Mouse (Mus musculus): ENCODE results near the gene En2. TPM values are rescaled to one million over a fixed set of nuclear protein-coding genes. Genes with fewer than 3 reads are reported as not detected.

En2 gene
- polyA plus RNA-seq, 1 experiment from 2014 or later = not detected

DNA sequence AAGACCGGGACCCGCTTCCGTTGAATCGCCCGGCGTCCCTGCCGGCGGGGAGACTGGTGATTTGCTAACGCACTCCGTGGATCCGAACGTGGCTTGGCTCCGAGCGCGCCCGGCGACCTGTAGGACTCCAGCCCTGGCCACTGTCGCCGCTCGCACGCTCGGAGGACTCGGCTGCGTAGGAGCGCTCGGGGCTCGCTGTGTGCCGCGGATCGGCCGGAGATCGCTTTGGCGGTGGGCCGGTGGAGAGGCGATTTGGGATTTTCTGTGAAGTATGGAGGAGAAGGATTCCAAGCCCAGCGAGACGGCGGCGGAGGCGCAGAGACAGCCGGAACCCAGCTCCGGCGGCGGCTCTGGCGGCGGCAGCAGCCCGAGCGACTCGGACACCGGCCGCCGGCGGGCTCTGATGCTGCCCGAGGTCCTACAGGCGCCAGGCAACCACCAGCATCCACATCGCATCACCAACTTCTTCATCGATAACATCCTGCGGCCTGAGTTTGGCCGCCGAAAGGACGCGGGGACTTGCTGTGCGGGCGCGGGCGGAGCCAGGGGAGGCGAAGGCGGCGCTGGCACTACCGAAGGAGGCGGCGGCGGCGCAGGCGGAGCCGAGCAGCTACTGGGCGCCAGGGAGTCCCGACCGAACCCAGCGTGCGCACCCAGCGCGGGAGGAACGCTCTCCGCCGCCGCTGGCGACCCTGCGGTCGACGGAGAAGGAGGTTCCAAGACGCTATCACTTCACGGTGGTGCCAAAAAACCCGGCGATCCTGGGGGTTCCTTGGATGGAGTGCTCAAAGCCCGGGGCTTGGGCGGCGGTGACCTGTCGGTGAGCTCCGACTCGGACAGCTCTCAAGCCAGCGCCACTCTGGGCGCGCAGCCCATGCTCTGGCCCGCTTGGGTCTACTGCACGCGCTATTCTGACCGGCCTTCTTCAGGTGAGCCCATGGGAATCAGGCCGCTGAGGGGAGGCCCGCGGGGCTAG is 1.1 kb downstream of the En2 start:
- under 1% methylated on average over 111 of the region's 111 CpGs for WGBS
- peaks cover 96% of the 10 kb centered on the region for H3K27me3 ChIP-seq (ENCODE audit: insufficient read depth, poor library complexity, severe bottlenecking)
- no peaks in the 10 kb centered on the region for H3K9me3 ChIP-seq
- H3K36me3 ChIP-seq = no peaks in the 10 kb centered on the region
- H3K4me3 ChIP-seq = peak overlapping the region; percentile 59
- DNase-seq (ENCODE audit: low spot score) = no peak
- H3K27ac ChIP-seq = no peak overlapping the region
- peaks cover 36% of the 10 kb centered on the region for H3K4me1 ChIP-seq

DNA sequence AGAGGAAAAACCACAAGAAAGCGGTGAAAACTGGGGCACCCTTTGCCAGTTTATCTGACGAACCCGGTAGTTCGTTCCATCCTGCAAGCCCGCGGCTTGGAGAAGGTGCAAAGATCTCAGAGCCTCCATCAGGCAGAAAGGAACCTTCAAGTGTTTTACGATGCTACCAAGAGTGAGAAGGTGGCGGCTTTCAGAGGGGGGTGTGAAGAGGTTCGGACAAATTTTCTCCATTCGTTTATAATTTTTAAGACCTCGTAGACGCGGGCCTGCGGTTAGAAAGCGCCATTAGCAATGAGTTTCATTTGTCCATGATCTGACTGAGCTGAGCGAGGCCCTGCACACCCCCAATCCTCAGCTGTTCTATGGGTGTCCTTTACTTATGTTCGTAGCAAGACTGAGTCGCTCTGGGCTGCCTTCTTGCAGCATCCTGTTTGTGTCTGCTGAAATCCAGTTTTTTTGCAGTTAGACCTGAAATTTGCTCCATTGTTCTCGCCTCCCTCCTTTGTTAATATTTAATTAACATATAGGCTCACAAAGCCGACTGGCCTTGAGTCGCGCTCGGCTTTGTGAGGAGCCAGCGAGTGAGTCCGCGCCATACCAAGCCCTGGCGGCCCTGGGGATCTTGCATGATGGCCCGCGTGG is 2.2 kb downstream of the En2 start:
- no peaks in the 10 kb centered on the region for H3K9me3 ChIP-seq
- peaks cover 28% of the 10 kb centered on the region for H3K4me1 ChIP-seq
- H3K36me3 ChIP-seq = no peaks in the 10 kb centered on the region
- 2% methylated on average over 29 of the region's 29 CpGs for WGBS
- no peak overlapping the region for H3K27ac ChIP-seq
- peaks cover 96% of the 10 kb centered on the region for H3K27me3 ChIP-seq (ENCODE audit: insufficient read depth, poor library complexity, severe bottlenecking)
- no peak overlapping the region; the same call in 1 of the 2 replicates for H3K4me3 ChIP-seq
- no peak for DNase-seq (ENCODE audit: low spot score)

- H3K27ac ChIP-seq = no peak overlapping the region
- H3K4me1 ChIP-seq = peaks cover 28% of the 10 kb centered on the region
- peaks cover 96% of the 10 kb centered on the region for H3K27me3 ChIP-seq (ENCODE audit: insufficient read depth, poor library complexity, severe bottlenecking)
- no peaks in the 10 kb centered on the region for H3K36me3 ChIP-seq
- peak overlapping the region; percentile 8; the same call in 1 of the 2 replicates for H3K4me3 ChIP-seq
- no peak for DNase-seq (ENCODE audit: low spot score)
- H3K9me3 ChIP-seq = no peaks in the 10 kb centered on the region
- 2% methylated on average over 36 of the region's 36 CpGs for WGBS
These were observed 3.0 kb downstream of the En2 start for GRCm38 (mm10) chr5:28168253-28169165.

DNA sequence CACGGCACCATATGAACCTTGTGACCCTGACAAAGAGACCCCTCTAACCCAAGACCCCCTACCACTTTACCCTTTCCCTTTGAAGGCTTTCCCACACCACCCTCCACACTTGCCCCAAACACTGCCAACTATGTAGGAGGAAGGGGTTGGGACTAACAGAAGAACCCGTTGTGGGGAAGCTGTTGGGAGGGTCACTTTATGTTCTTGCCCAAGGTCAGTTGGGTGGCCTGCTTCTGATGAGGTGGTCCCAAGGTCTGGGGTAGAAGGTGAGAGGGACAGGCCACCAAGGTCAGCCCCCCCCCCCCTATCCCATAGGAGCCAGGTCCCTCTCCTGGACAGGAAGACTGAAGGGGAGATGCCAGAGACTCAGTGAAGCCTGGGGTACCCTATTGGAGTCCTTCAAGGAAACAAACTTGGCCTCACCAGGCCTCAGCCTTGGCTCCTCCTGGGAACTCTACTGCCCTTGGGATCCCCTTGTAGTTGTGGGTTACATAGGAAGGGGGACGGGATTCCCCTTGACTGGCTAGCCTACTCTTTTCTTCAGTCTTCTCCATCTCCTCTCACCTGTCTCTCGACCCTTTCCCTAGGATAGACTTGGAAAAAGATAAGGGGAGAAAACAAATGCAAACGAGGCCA is 3.8 kb downstream of the En2 start:
- no peaks in the 10 kb centered on the region for H3K36me3 ChIP-seq
- peaks cover 96% of the 10 kb centered on the region for H3K27me3 ChIP-seq (ENCODE audit: insufficient read depth, poor library complexity, severe bottlenecking)
- no peak for DNase-seq (ENCODE audit: low spot score)
- 3% methylated on average over 5 of the region's 5 CpGs for WGBS
- H3K27ac ChIP-seq = no peak overlapping the region
- H3K4me1 ChIP-seq = peaks cover 28% of the 10 kb centered on the region
- no peak overlapping the region for H3K4me3 ChIP-seq
- H3K9me3 ChIP-seq = no peaks in the 10 kb centered on the region

DNA sequence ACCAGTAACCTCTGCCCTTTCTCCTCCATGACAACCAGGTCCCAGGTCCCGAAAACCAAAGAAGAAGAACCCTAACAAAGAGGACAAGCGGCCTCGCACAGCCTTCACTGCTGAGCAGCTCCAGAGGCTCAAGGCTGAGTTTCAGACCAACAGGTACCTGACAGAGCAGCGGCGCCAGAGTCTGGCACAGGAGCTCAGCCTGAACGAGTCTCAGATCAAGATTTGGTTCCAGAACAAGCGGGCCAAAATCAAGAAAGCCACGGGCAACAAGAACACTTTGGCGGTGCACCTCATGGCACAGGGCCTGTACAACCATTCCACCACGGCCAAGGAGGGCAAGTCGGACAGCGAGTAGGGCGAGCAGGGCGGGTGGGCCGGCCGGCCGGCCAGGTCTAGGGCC is 4.6 kb downstream of the En2 start:
- no peak for DNase-seq (ENCODE audit: low spot score)
- WGBS = 4% methylated on average over 17 of the region's 17 CpGs
- H3K4me1 ChIP-seq = peaks cover 31% of the 10 kb centered on the region
- no peak overlapping the region for H3K27ac ChIP-seq
- no peaks in the 10 kb centered on the region for H3K36me3 ChIP-seq
- H3K4me3 ChIP-seq = no peak overlapping the region
- H3K27me3 ChIP-seq (ENCODE audit: insufficient read depth, poor library complexity, severe bottlenecking) = peaks cover 96% of the 10 kb centered on the region
- H3K9me3 ChIP-seq = no peaks in the 10 kb centered on the region

GRCm38 (mm10) chr5:28170892-28171291 is 5.4 kb downstream of the En2 start:
- DNase-seq (ENCODE audit: low spot score) = no peak
- under 1% methylated on average over 19 of the region's 19 CpGs for WGBS

GRCm38 (mm10) chr5:28171667-28172066 is 6.2 kb downstream of the En2 start:
- DNase-seq (ENCODE audit: low spot score) = no peak
- Histone ChIP-seq H3K36me3 (no peaks in the 10 kb centered on the region), H3K27ac (no peak overlapping the region), H3K9me3 (no peaks in the 10 kb centered on the region), H3K27me3 (ENCODE audit: insufficient read depth, poor library complexity, severe bottlenecking) (peaks cover 97% of the 10 kb centered on the region), H3K4me3 (no peak overlapping the region), H3K4me1 (peaks cover 18% of the 10 kb centered on the region)
- WGBS = 19% methylated on average over 5 of the region's 5 CpGs

More at GRCm38 (mm10) chr5:28170892-28171291, 5.4 kb downstream of the En2 start:
- Histone ChIP-seq H3K27me3 (ENCODE audit: insufficient read depth, poor library complexity, severe bottlenecking) (peaks cover 97% of the 10 kb centered on the region), H3K4me1 (peaks cover 26% of the 10 kb centered on the region), H3K4me3 (0 out of 2 replicates have a peak overlapping the region, but pooled peaks have one; percentile 6), H3K9me3 (no peaks in the 10 kb centered on the region), H3K36me3 (no peaks in the 10 kb centered on the region), H3K27ac (no peak overlapping the region)

DNA sequence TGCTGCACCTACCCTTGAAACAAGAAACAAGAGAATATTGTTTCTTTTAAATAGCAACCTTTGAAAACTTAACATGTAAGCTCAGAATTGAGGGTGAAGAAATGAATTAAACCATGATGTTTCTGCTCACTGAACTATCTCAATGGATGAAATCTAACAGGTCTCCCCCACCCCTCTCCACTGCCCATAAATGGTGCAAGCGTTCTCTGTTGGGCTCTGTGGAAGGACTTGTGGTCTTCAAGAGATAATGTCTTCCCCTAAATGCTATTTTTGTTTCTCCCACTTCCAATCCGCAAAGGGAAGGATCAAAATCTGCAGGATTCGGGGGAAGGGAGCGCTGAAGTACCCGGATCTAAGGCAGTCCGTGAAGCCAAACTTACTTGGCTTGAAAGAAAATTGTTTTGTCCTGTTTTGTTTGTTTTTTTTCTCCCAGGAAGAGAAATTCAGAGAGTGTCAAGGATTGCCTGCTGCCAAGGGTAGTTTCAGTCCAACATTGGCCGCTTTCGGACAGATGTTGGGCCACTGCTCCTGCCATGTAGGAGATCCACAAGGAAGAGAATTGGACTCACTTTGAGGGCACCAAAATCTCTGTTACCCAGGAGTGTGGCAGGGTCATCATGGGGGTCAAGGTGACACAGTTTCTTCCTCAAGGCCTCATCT is 6.9 kb downstream of the En2 start:
- DNase-seq (ENCODE audit: low spot score) = no peak
- 3% methylated on average over 8 of the region's 8 CpGs for WGBS

DNA sequence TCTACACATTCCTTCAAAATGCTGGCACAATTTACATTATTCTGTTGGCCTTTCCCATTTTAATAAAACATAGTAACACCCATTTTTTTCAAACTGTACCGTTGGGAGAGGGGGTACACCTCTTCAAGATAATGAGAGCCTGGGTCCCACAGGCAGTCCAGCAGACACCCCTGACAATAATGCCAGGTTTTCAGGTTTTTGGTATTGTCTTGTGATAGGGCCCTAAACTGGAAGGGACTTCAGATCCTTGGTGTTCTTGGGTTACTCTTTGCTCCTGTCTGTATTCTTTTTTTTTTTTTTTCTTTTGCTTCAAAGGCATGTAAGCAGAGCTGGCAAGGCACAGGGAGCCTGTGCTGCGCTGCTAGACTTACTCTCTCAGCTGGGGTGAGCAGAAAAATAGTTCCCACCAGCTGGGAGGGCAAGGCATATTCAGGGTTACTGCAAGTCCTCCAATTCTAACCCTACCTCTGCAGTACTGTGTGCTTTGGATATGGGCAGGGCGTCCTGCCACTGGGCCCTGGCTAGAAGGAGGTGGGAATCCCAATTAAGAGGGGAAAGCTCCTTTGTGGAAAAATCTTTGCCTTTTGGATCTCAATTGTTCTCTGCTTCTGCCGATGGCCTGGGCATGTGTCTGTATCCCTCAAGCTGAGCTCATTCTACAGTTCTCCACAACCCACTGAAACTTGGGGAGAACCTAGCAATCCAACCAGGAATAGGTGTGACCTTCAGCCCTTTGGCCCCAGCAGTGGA is 7.6 kb downstream of the En2 start:
- WGBS = 2% methylated on average over 4 of the region's 4 CpGs
- Histone ChIP-seq H3K27ac (no peak overlapping the region), H3K4me3 (no peak overlapping the region), H3K4me1 (peaks cover 13% of the 10 kb centered on the region; the same call in 1 of the 2 replicates), H3K9me3 (no peaks in the 10 kb centered on the region), H3K36me3 (no peaks in the 10 kb centered on the region), H3K27me3 (ENCODE audit: insufficient read depth, poor library complexity, severe bottlenecking) (peaks cover 97% of the 10 kb centered on the region)
- no peak for DNase-seq (ENCODE audit: low spot score)

More for the DNA sequence above, 6.9 kb downstream of the En2 start:
- Histone ChIP-seq H3K27me3 (ENCODE audit: insufficient read depth, poor library complexity, severe bottlenecking) (peaks cover 97% of the 10 kb centered on the region), H3K9me3 (no peaks in the 10 kb centered on the region), H3K36me3 (no peaks in the 10 kb centered on the region), H3K4me3 (no peak overlapping the region), H3K4me1 (peaks cover 13% of the 10 kb centered on the region; the same call in 1 of the 2 replicates), H3K27ac (no peak overlapping the region)

DNA sequence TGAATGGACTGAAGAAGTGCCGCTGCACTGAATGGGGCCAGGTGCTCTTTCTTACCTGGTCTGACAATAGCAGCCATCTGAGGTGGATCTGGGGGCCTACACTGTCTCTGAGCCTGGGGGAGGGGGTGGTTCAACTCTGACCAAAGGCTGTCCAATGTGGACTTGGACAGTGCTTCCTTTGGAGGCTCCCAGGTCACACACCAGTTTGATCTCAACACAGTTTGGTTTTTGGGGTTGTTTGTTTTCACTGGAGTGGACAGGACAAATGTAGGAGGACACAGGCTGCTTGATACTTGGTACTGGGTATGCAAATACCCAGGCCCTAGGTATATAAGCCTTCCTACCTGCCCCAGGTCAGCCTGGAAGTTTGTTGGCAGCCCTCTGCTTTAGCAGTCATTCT is 8.2 kb downstream of the En2 start:
- H3K36me3 ChIP-seq = no peaks in the 10 kb centered on the region
- 0% methylated on average over 1 of the region's 1 CpGs for WGBS
- no peak for DNase-seq (ENCODE audit: low spot score)

GRCm38 (mm10) chr5:28174086-28174485 is 8.6 kb downstream of the En2 start:
- no peak overlapping the region for H3K27ac ChIP-seq
- no peaks in the 10 kb centered on the region for H3K9me3 ChIP-seq
- under 1% methylated on average over 8 of the region's 9 CpGs for WGBS
- H3K36me3 ChIP-seq = no peaks in the 10 kb centered on the region
- H3K4me3 ChIP-seq = no peak overlapping the region
- H3K27me3 ChIP-seq (ENCODE audit: insufficient read depth, poor library complexity, severe bottlenecking) = peaks cover 98% of the 10 kb centered on the region
- DNase-seq (ENCODE audit: low spot score) = peak; percentile 69
- H3K4me1 ChIP-seq = peaks cover 7% of the 10 kb centered on the region; the same call in 1 of the 2 replicates

More for the DNA sequence above, 8.2 kb downstream of the En2 start:
- Histone ChIP-seq H3K27ac (no peak overlapping the region), H3K4me3 (no peak overlapping the region), H3K4me1 (peaks cover 9% of the 10 kb centered on the region; the same call in 1 of the 2 replicates), H3K9me3 (no peaks in the 10 kb centered on the region), H3K27me3 (ENCODE audit: insufficient read depth, poor library complexity, severe bottlenecking) (peaks cover 98% of the 10 kb centered on the region)

All from heart, embryonic 10.5 days (tissue).